Comparison of ENCODE assay signal across 9 mouse cellular contexts in genomic region chr9:46480080-46480690, GRCm38 (mm10).
DNase-seq lines count a peak whose midpoint lies in the region; ATAC-seq lines count a peak whose summit lies in the region.
"Had no signal": no experiment of that assay in that cellular context is flagged by ENCODE, and none has a peak within 500 bp of the region (broad histone marks: within the 10 kb centered on the region; RNA-seq: fewer than 3 reads in every experiment).

No protein-coding gene starts in this region.

- ATAC-seq in heart, embryonic 11.5 days (replicated peaks; ENCODE audit: insufficient number of reproducible peaks, low FRiP score, low TSS enrichment) = no peak
- ATAC-seq in kidney, embryonic 14.5 days (ENCODE audit: low FRiP score, low TSS enrichment) = 0 out of 2 replicates have a peak, but pooled peaks have one; percentile 52

- no peak overlapping the region for H3K9ac ChIP-seq in heart, embryonic 11.5 days (ENCODE audit: low read depth, low read length)
- no peak overlapping the region for H3K9ac ChIP-seq in kidney, embryonic 14.5 days (ENCODE audit: low read depth, low read length)
- H3K9ac ChIP-seq: limb, embryonic 13.5 days had no signal

- H3K4me3 ChIP-seq in heart, embryonic 11.5 days (ENCODE audit: low read depth, low read length) = no peak overlapping the region
- no peak overlapping the region for H3K4me3 ChIP-seq in kidney, embryonic 14.5 days (ENCODE audit: low read length)
- H3K4me3 ChIP-seq: limb, embryonic 13.5 days had no signal

- H3K4me1 ChIP-seq in heart, embryonic 11.5 days (ENCODE audit: control insufficient read depth, insufficient read depth, low read length) = peaks cover 4% of the 10 kb centered on the region; the same call in 1 of the 2 replicates
- peaks cover 10% of the 10 kb centered on the region for H3K4me1 ChIP-seq in kidney, embryonic 14.5 days (ENCODE audit: control insufficient read depth, insufficient read depth, low read length)

- DNase-seq in WW6 (ENCODE audit: low read depth, low spot score) = peak; percentile 33
- DNase-seq in cerebellum, adult 11 months = peak; percentile 63
- DNase-seq in lung, postnatal 25 days (ENCODE audit: low spot score) = peak; percentile 48
- no peak for DNase-seq in urinary bladder, adult 18-20 months (ENCODE audit: low spot score in 2 of 2)
- DNase-seq in urinary bladder, postnatal 4 days (ENCODE audit: low spot score in 2 of 2) = no peak
- no peak for DNase-seq in left cerebral cortex, postnatal 25 days (ENCODE audit: low spot score in 2 of 2)

- 7% methylated on average over 13 of the region's 13 CpGs for WGBS in heart, embryonic 11.5 days (ENCODE audit: insufficient replicate concordance)
- WGBS in kidney, embryonic 14.5 days = 9% methylated on average over 13 of the region's 13 CpGs

- H3K27ac ChIP-seq in heart, embryonic 11.5 days (ENCODE audit: low read depth, low read length) = no peak overlapping the region
- no peak overlapping the region for H3K27ac ChIP-seq in kidney, embryonic 14.5 days (ENCODE audit: low read depth, low read length)
- H3K27ac ChIP-seq: limb, embryonic 13.5 days had no signal

- no peaks in the 10 kb centered on the region for H3K27me3 ChIP-seq in heart, embryonic 11.5 days (ENCODE audit: control insufficient read depth, insufficient read depth, low read length)
- no peaks in the 10 kb centered on the region for H3K27me3 ChIP-seq in kidney, embryonic 14.5 days (ENCODE audit: control insufficient read depth, insufficient read depth, low read length)

- no peaks in the 10 kb centered on the region for H3K36me3 ChIP-seq in heart, embryonic 11.5 days (ENCODE audit: control insufficient read depth, insufficient read depth, low read length)
- H3K36me3 ChIP-seq in kidney, embryonic 14.5 days (ENCODE audit: control insufficient read depth, insufficient read depth, low read length) = no peaks in the 10 kb centered on the region
- H3K36me3 ChIP-seq: limb, embryonic 13.5 days had no signal

- intact Hi-C loops in left cerebral cortex, postnatal 25 days (cut with DNase I) = no loop called here

- no peaks in the 10 kb centered on the region for H3K9me3 ChIP-seq in heart, embryonic 11.5 days (replicated peaks; ENCODE audit: control insufficient read depth, low read length)
- no peaks in the 10 kb centered on the region for H3K9me3 ChIP-seq in kidney, embryonic 14.5 days (ENCODE audit: control insufficient read depth, low read length)
- H3K9me3 ChIP-seq: limb, embryonic 13.5 days had no signal

- H3K4me2 ChIP-seq in heart, embryonic 11.5 days = peak overlapping the region; percentile 1; the same call in 1 of the 2 replicates
- H3K4me2 ChIP-seq in kidney, embryonic 14.5 days (replicated peaks; ENCODE audit: low read depth, low read length) = peak overlapping the region; percentile 12; the same call in 1 of the 2 replicates
- H3K4me2 ChIP-seq: limb, embryonic 13.5 days had no signal

Comparison
In these comparisons a context has a peak if more than half of its experiments do, and no peak if none do; other contexts are left out.
1. DNase-seq: peak in WW6 (single experiment), cerebellum, adult 11 months (single experiment) and lung, postnatal 25 days (single experiment); none in urinary bladder, adult 18-20 months (0 of 2), urinary bladder, postnatal 4 days (0 of 2) and left cerebral cortex, postnatal 25 days (0 of 2).